Mouse (Mus musculus): ENCODE results near the gene Irf2bpl.

Irf2bpl gene

GRCm38 (mm10) chr12:86885746-86886145, 1.1 kb upstream of the Irf2bpl start:
- DNase-seq (ENCODE audit: low spot score): no peak

DNA sequence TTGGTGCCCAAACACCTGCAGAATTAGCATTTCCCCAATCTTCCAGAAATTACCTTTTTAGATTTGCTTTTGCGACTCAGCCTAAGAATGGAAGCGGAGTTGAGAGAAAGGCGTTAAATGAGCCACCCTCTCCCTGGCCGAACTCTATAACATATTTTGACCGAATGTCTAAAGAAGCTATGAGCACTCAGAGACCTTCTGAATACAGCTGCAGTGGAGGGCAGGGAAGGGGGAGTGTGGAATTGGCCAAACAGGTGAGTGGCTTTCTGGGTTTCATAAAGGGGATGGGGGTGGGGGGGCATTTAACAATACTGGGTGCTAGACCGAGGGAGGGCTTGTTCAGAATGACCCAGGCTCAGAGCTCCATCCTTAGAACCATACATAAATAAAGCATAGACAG, 738 bp upstream of the Irf2bpl start:
- no peak for DNase-seq (ENCODE audit: low spot score)

DNA sequence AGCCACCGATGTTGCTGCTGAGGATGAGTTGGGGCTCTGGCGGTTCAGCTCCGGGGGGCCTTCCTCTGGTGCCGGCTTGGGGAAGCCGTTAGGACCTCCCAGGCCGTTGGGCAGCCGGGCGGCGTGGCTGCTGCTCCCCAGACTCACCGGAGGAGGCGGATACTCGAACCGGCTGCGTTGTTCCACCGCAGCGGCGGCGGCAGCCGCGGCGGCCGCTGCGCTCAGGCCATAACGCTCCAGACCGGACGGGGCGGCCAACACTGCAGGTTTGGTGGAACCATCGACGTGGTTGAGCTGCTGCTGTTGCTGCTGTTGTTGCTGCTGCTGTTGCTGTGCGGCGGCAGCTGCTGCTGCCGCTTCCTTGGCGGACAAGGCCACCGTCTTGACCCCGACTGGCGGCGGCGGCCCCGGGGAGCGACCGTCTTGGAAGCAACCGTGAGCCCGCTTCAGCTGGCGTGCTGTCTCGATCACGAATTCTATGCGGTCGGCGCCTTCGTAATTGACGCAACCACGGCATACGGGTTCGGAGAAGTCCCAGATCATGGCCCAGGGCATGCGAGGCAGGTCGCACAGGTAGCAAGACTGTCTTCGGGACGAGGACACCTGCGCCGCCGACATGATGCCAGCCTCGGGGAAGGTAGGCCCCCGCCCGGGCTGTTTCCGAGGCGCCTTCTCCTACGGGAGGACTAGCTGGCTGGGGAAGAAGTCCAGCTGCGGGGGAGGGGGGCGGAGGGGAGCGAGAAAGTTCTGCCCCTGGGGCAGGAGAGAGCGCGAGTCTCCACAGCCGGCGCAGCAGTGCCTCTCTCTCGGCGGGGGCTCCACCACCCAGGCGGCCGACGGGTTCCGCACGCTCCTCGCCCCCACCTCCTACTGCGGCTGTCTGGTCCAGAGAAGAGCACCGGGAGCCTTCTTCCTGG, 1.1 kb downstream of the Irf2bpl start:
- no peak for DNase-seq (ENCODE audit: low spot score)

- no peak for DNase-seq (ENCODE audit: low spot score)
Measured at GRCm38 (mm10) chr12:86883019-86883279, 1.6 kb downstream of the Irf2bpl start.

GRCm38 (mm10) chr12:86882279-86883018, 2.1 kb downstream of the Irf2bpl start:
- DNase-seq (ENCODE audit: low spot score): no peak

DNA sequence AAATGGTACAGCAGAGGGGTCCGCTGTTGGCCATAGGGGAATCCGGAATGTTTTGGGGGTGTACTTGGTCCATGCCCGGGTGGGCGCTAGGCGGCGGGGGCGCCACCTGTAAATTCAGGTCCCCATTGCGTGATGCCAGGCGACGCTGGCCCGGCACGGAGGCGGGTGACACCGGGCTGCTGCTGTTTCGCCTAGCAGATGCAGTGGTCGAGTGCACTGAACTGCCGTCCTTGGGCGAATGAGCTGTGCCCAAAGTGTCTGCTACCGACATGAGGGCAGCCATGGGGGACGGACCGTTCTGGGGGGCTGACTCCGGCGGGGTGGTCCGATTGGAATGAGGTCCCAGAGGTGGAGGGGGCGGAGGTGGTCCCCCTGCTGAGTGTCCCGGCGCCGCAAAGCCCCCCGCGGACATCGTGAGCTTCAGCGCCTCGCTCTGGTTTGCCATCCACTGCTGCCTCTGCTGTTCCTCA, 2.8 kb downstream of the Irf2bpl start:
- no peak for DNase-seq (ENCODE audit: low spot score)

DNA sequence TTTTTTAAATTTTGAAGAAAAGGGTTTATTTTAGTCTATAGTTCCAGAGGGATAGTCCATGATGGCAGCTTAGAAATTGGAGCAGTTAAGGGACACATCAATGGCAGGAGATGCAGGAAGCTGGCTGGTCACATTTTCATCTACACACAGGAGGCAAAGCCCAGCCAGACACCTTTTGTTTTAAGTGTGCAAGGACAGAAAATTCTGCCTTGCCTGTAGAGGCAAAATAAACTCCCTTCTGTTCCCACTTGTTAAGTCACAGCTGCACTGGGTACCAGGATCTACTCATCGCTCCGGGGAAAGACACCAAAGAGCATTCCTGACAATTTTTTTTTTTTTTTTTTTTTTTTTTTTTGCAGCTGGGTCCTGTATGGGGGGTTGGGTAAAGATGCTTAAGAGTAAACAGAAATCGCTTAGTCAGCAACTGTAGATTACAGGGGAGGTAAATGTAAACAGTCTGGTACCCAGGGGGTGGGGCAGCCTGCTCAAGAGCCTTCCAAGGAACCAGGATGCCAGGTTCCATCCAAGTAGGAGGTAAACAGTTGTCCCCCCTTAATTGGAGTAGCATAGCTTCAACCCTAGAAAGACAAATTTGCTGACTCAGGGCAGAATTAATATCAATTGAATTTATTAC, 4.4 kb downstream of the Irf2bpl start:
- DNase-seq (ENCODE audit: low spot score): no peak

DNA sequence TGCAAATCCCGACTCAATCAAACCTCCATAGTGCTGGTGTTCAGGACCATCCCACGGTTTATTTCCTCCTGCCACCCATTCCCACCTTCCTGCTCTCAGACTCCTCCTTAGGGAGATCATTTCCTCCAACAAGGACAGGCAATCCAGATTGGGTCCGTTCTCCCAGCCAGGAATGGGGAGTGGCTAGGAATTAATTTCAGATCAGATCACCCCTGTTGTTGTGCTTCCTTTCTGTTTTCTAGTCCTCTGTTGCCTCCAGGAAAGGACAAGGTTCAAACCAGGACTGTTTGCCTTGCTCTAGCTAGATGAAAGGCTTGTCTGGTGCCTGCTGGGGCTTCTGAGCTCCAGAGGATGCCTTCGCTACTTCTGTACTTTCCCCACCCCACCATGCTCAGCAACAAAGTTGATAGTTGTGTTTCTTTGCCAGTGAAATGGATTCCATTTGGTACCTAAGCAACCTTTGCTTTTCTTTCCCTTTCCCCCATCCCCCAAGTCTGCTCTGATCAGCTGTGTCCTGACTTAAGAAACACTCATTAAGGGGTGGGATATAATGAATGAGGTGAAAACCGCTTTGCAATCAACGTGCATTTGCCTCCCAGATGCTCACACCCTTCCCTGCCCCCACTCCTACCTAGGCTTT, 5.0 kb downstream of the Irf2bpl start:
- no peak for DNase-seq (ENCODE audit: low spot score)

DNA sequence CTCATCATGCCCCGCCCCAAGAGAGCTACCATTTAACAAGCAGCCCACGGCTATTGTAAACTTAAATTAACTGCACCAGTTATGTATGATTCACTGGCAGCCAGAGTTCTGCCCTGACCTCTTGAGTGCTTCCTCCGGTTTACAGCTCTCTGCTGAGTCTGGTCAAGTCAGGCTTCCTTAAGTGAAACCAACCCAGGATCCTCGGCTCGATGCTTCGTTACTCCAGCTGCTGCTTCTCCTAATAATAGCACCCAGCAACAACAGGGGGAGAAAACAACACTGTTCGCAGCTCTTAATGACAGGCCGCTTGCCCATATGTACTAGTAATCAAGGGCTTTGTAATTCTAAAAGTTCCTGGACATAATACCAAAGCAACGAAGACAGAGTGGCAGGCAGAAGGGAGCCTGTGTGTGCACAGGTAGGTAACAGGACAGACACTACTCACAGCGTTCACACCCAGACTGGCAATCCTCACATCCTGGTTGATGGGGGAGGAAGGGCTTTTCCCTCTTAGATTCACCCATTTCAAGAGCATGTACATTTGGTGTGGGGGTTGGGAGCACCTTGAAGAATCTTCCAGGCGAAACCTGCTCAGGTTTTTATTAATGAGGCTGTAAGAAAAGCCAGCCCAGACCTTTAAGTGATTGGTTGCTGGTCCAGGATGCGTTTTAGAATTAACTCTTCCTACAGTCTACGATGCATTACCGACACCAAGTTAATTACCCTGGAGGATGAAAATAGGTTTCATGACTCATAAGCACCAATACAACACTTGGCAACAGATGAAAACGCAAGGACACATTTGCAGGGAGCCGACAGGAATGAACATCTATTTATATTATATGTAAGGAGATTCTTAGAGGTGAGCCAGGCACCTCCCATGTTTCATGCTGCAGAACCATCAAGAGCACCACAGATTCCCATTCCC, 5.9 kb downstream of the Irf2bpl start:
- no peak for DNase-seq (ENCODE audit: low spot score)

DNA sequence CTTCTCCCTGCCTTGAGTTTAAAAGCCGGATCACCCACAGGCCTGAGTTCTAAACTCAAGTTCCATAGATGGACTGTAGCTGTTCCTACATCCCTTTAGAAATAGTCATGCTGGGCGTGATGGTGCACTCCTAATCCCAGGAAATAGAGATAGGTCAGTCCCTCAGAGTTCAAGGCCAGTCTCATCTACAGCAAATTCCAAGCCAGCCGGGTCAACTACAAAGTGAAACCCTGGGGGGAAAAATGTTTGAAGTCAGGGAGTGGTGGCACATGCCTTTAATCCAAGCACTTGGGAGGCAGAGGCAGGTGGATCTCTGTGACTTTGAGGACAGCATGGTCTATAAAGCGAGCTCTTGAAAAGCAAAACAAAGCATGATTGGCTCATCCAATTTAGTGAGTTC, 7.6 kb downstream of the Irf2bpl start:
- no peak for DNase-seq (ENCODE audit: low spot score)

GRCm38 (mm10) chr12:86876116-86876515, 8.5 kb downstream of the Irf2bpl start:
- no peak for DNase-seq (ENCODE audit: low spot score)

DNA sequence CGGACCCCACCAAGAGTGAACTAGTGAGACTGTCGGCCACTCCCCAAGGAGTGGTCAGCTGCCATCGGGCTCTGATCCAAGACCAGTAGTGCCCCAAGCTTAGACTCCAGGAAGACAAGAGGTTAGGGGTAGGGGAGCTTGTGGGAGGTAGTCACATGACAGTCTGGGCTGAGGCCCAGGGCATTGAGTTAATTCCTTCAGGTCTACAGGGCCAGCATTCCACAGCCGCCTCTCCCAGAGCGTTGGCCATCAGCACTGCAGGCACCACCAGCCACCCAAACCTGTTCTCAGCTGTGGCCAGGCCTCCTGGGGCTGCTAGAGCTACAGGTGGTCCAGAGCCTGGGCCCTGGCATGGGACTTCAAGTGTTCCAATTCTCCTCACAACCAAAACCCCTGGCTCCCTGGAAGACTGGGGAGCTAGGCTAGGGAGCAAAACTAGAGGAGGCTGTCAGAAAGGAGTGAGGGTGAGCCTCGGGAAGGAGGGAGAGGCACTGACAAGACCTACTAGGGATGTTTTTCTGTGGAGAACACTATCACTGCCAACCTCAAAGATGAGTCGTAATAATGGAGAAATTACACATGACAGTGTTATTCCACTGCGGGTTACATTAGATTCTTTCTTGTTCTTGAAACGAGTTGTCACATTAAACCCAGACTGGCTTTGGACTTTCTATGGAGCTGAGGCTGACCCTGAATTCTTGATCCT, 12.1 kb downstream of the Irf2bpl start:
- peak; percentile 78 for DNase-seq (ENCODE audit: low spot score)

- DNase-seq (ENCODE audit: low spot score): no peak
Measured at GRCm38 (mm10) chr12:86871666-86872334, 12.8 kb downstream of the Irf2bpl start.

GRCm38 (mm10) chr12:86870996-86871395, 13.6 kb downstream of the Irf2bpl start:
- DNase-seq (ENCODE audit: low spot score): no peak

GRCm38 (mm10) chr12:86869761-86870160, 14.8 kb downstream of the Irf2bpl start:
- DNase-seq (ENCODE audit: low spot score): no peak

DNA sequence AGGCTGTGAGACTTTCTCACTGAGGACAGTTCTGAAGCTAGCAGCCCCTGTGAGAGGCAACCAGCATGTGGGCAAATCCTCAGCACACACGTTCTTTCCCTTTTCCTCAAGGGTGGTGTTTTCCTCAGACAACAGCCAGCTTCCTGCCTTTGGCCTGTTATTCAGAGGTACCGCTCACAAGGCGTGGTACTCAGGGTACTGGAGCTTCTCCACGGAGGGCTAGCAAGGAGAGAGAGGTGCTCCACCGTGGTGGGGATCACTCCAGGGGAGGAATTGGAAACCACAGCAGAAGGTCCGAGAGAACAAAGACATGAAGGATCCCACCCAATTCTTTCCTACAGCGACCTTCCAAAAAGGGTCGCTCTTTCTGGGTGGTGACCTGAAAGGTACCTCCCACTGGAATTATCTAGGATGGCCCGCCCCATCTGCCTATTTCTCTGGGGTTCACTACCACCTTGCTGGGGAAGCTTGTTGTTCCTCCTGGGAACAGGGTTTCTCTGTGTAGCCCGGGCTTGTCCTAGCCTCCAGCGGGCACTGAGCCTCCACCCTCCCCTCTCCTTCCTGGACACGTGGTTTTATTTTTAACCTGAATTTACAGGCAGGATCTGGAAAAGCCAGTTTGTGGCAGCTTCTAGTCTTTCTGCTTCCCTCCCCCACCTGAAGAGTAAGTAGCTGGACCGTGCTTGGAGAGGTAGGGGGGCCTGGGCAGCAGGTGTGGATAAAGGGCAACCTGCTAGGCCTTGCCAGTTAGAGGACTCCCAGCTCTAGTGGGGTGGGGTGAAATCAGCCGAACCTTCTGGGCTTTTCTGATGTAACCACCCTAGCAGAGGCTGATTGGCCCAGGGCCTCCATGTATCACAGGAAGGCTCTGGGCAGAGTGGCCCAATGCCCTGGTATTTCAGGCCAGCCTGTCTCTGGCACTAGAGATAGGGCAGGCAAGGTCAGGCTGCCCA, 17.1 kb downstream of the Irf2bpl start:
- DNase-seq (ENCODE audit: low spot score): peak; percentile 78

DNA sequence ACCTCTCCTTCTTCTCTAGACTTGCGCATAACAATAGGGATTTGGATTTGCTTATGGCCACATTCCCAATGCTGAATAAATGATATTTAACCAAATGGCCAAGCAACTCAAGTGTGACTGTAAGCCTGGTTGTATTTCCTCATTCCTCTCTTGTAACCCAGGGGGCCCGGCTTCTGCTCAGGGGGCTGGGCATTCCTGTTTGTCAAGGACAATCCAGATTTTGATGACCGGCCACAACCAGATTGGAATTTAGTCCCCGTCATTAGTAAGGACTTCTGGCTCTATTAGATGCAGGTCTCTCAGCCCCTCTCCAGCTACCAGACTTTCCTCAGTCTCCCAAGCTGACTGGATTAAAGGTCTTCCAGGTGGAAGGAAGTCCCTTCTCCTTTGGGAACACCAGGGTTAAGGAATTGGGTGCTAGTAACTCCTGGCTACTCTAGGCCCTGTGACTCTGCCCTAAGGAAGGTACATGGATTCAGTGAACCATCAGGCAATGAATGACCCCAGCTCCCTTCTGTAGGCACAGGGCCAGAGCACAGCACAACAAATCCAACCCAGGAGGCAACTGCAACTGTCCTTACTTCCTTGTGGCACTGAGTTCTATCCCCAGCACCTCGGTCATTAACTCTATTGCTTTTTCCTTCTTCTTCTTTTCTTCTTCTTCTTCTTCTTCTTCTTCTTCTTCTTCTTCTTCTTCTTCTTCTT, 20.1 kb downstream of the Irf2bpl start:
- no peak for DNase-seq (ENCODE audit: low spot score)
